Mouse (Mus musculus): ENCODE data around the gene Med10.
A peak's percentile ranks its signal among the peaks of the same experiment; 100 is the strongest.

The Med10 gene

DNA sequence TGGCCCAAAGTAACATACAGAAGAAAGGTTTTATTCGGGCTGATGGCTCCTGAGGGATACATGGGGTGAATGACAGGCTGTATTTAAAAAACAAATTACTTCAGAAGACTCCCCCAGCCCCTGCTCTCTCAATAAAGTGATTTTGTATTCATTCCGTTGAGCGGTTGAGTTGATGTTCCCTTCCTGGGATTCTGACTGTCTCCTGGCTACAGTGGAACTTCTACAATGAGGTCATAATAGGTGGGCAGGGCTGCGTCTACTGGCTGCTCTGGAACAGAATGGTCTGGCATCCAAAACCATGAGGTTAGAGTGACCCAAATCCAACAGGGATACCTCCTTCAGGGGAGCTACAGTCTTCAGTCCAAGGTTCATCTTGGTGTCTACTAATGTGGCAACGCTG is at the start of gene Med10:
Gene Med10 (plus strand): TSS at position 301 of the 400 bp plus-strand sequence.
- DNase-seq (ENCODE audit: extremely low read depth, low read depth) = no peak

- no peak for DNase-seq (ENCODE audit: extremely low read depth, low read depth)
Measured at GRCm38 (mm10) chr13:69752875-69753274, 49.3 kb upstream of the Med10 start.

- no peak for DNase-seq (ENCODE audit: extremely low read depth, low read depth)
Measured at GRCm38 (mm10) chr13:69758979-69759378, 43.2 kb upstream of the Med10 start.

DNA sequence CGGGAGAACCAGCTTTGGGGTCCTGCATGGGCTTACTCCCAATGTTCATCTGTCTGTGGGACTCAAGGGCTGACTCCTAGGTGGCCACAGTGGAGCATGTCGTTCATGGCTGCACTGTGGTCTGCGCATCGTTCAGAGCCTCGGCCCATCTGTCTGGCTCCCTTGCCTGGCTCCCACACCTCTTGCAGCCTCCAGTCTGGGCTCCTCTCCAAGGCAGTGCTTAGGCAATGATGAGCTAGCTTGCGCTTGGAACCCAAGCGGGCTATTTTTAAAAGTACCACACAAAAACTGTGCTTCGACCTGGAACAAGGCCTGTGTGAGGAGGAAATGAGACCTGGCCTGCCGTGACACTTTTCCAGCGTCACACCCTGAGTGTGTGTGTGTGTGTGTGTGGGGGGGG is 40.8 kb upstream of the Med10 start:
- DNase-seq (ENCODE audit: extremely low read depth, low read depth) = no peak

DNA sequence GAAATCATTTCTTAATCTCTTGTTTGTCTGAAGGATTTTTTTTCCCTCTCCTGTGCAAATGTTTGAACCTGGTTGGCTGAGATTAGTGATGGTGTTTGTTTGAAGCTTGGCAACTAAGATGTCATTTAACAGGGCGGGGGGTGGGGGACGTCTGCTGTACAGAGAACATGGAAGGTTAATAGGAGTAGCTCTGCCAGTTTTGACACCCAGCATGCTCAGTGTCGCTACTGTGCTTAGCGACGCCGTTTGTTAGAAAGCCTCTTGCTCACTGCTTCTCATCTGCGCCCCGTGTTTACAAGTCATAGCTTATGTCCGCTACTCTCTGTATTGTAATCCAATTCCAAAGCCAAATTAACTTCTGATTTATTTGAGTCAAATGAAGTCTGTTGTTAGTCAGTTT is 37.5 kb upstream of the Med10 start:
- no peak for DNase-seq (ENCODE audit: extremely low read depth, low read depth)

DNA sequence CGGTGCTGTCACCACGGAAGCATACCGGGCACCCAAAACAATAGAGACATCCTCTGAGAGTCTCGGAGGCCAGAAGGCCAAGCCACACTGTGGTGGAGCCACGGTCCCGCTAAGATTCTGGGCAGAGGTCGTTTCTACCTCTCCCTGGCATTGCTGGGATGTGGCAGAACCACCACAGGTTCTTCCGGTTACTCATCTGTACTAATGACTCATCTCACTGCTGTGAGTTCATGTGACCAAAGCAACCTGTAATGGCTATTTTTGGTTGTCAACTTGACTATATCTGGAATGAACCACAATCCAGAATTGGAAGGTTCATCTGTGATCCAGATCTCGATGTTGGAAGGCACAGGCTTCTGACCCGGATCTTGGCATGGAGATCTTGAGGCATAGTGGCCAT is 34.0 kb upstream of the Med10 start:
- DNase-seq (ENCODE audit: extremely low read depth, low read depth) = no peak

DNA sequence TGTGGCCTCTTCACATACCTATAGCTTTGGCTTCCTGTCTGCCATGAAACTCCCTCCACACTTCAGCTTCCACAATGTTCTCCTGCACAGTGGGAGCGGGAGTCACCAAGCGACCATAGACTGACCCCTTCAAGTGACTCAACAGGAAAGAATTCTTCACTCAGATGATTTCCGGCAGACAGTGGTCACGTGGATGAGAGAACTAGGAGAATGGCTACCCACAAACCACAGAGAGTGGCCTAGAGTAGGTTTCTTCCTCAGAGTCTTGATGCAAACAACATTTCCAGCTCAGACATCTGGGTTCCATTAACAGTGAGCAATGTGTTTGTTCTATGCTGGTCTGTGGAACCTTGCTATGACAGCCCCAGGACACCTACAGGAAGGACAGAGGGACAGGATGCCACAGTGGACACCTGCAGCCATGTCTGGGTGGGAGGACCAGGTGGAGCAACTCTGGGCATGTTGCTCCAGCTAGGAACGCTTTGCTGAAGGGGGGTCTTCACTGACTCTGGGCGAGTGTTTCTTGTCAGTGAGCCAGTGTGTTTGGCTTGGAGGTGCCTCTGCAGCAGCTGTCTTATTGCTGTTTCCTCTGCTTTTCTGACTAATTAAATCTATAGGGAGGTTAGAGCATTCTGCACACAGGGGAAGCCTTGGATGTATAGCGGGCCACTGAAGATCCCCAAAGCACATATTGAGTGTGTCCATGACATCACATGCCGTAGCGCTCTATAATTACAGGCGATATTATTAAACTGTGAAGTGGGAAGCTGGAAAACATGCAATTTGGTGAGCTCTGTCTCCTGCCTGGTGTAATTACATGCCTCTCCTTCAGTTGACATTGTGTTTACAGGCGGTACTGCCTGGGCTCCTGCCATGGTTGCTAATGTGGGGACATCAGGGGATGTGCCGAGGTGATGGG is 31.4 kb upstream of the Med10 start:
- no peak for DNase-seq (ENCODE audit: extremely low read depth, low read depth)

- no peak for DNase-seq (ENCODE audit: extremely low read depth, low read depth)
Measured at GRCm38 (mm10) chr13:69772358-69772757, 29.8 kb upstream of the Med10 start.

GRCm38 (mm10) chr13:69778221-69778620 is 24.0 kb upstream of the Med10 start:
- no peak for DNase-seq (ENCODE audit: extremely low read depth, low read depth)

DNA sequence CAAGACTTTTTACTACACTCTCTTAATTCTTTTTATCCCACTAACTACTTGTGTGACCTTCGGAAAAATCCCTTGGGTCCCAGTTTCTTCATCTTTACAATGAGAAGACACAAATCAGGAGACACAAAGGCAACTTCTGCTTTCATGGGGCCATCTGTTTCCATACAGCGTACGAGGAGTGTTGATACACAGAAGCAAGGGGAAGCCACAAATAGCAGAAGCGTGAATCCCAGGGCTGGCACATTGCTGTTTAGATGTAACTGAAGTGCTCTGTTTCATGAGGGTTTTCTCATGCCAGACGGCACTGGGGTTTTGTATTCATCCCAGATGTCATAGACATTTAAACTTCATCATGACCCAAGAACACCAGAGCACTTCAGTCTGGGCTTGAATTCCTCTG is 13.5 kb upstream of the Med10 start:
- DNase-seq (ENCODE audit: extremely low read depth, low read depth) = no peak

DNA sequence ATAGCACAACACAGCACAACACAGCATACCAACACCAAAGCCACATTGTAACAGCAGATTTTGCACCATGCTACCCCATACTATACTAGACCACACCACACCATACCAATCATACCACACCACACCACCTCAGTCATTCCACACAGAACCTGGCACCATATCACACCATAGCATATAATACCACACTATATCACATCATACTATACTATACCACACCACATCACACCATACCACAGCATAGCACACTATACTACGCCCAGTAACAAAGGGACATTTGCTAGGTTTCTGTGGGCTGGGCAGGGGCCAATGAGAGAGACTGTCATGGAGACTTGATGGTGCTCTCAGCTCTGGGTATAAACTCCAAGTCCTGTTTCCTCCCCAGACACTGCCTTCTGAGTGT is 10.4 kb upstream of the Med10 start:
- no peak for DNase-seq (ENCODE audit: extremely low read depth, low read depth)

DNA sequence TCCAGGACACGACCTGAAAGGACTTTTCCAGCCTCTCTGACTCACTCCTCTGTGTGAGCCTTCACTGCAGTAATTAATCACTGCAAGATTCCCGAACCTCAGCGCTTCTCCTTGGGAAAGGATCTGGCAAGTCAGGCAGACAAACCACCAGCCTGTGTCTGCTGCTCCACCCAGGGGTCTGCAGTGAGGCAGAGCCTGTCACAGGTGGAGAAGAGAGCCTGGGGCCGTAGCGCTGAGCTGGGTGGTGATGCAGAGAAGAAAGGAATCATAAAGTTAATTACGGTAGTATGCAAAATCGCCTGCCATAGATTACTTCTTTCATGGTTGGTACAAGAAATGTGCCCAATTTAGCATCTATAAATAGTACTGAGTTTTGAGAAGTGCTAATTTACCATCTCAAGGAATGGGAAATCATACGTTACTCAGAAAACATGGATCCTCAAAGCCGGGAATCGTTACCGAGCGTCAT is 9.6 kb upstream of the Med10 start:
- no peak for DNase-seq (ENCODE audit: extremely low read depth, low read depth)

DNA sequence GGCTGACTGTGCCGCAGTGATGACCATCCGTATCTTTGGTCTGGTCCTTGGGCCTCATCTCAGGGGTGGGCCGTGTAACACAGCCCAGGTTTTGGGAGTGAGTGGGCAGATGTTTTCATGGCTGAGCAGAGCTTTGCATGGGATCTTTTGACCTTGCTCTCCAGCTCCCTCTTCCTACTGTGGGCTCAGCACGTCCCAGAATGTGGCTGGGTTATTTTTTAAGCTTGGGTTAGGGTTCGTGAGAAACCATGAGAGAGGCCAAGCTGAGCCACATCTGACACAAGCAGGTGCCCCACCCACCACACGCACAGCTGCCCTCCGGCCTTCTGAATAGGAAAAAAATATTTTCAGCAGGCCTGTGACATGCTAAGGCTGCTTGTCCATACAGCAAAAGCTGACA is 7.4 kb upstream of the Med10 start:
- no peak for DNase-seq (ENCODE audit: extremely low read depth, low read depth)

- peak; percentile 36 for DNase-seq (ENCODE audit: extremely low read depth, low read depth)
Measured at GRCm38 (mm10) chr13:69809681-69810611, 7.8 kb downstream of the Med10 start.

GRCm38 (mm10) chr13:69810936-69811680 is 8.9 kb downstream of the Med10 start:
- no peak for DNase-seq (ENCODE audit: extremely low read depth, low read depth)

GRCm38 (mm10) chr13:69813870-69814269 is 11.7 kb downstream of the Med10 start:
- DNase-seq (ENCODE audit: extremely low read depth, low read depth) = no peak

- no peak for DNase-seq (ENCODE audit: extremely low read depth, low read depth)
Measured at GRCm38 (mm10) chr13:69818306-69818705, 16.1 kb downstream of the Med10 start.

DNA sequence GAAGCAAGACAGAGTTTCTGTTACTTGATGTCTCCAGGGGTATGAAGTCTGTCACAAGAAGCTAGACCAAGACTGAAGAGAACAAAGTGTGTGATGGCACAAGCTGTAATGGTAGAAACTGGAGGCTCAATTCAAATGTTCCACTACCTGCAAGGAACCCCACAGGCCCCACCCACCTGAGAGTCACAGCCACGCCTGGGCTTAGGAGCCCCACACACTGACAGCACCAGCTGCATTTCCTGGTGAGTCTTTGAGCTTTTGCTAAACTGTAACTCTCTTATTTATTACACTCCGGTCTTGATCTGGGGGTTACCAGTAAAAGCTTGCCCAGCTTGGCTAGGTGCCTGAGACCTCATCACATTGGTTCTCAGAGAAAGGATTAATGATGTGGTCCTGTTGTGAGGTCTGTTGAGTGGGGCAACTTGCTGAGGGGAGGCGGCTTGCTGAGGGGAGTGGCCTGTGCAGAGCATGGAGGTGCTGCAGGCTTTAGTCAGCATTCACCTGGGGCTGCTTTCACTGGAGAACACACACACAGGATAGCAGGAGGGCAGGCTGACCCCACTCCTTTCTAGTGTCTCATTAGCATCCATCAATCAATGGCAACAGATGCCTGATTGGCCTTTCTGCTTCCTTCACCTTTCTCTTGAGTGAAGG is 19.1 kb downstream of the Med10 start:
- DNase-seq (ENCODE audit: extremely low read depth, low read depth) = no peak

DNA sequence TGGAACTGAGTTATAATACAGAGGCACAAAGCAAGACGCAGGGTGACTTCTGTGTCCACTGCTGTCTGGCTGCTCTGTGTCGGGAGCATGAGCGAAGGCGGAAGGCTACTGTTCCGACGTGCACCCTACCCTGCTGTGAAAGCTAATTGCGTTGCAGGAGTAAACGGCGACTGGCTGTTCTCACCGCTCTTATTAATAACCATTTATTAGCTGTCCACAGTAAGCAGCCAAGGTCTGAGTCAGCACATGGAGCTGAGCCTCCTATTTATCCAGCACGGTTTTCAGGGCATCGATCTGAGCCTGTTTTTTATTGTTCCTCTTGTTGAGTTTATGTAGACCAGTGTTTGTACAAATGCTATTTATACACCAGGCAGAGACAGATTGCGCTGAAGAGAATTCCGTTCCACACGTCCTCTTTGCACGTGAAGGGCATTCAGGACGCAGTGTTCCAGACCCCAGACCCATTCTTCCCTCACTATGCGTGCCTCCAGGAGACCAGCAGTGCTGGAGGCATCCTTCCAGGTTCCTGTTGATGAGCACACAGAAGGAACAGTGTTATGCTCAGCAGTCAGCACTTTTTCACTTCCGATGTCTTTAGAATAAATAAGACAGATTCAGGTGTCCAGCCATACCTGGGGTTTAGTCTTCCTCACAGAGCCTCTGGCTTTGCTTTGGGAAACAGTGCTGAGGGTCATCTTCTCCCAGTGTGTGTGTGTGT is 21.9 kb downstream of the Med10 start:
- no peak for DNase-seq (ENCODE audit: extremely low read depth, low read depth)

DNA sequence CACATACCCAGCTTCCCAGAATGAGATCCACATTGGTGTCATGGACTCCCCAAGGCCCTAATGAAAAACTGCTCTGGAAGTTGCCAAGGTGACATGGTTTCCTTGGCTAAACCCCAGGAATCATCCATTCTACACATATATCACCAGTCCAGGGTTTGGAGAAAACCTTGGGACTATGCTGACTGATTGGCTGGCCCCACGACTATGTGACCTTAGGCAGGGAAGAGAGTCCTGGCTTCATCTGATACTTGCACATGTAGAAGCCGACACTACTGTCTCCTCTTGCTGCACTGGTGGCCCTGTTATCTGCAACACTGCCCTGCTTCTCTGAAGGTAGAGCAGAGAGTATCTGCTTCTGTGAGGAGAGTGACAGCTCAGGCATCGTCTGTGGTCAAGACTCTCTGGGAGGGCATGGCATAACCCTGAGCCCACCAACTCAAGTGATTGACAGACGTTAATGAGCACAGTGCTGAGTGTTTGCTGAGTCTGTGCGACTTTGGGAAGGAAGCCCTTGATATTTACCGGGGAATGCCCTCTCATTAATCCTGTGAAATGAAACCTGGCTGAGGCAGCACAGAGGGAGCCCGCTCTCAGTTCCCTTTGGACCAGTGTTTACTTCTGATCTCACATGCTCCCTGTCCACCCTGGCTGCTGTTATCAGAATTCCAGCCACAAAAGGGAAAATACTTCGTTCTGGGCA is 23.4 kb downstream of the Med10 start:
- no peak for DNase-seq (ENCODE audit: extremely low read depth, low read depth)
